Mouse (Mus musculus) lung, postnatal 0 days (tissue): Measurements from ENCODE around the gene Ednra. TPM values are rescaled to one million over a fixed set of nuclear protein-coding genes. Genes with fewer than 3 reads are reported as not detected.

ENCODE experiments used
- ATAC-seq: fragments of 200-750 bp; cut with Nextera tagmentation; 2 replicates; pipeline ENCODE4 v1.8.0; 2017; ENCODE audit warnings: moderate library complexity
- DNase-seq: peaks from one replicate; pipeline ENCODE4 v3.0.0-alpha.2; 2016; ENCODE audit warnings: low spot score
- H3K27ac ChIP-seq: fragments of 300-500 bp; sonication (generic); 2 replicates; pipeline ENCODE4 v1.5.1; 2014; ENCODE audit warnings: antibody characterized with exemption, mild to moderate bottlenecking, low read length, mixed read lengths
- H3K27me3 ChIP-seq: fragments of 300-500 bp; sonication (generic); replicated peaks from 2 replicates; pipeline ENCODE4 v1.6.1; 2014; ENCODE audit warnings: low read length, mixed read lengths; ENCODE audit not compliant: insufficient read depth
- H3K36me3 ChIP-seq: fragments of 300-500 bp; sonication (generic); 2 replicates; pipeline ENCODE4 v1.6.1; 2014; ENCODE audit warnings: low read length, mixed read lengths; ENCODE audit not compliant: insufficient read depth
- H3K4me1 ChIP-seq: fragments of 300-500 bp; sonication (generic); 2 replicates; pipeline ENCODE4 v1.6.1; 2014; ENCODE audit warnings: antibody characterized with exemption, low read depth, low read length, mixed read lengths; ENCODE audit not compliant: insufficient read depth
- H3K4me2 ChIP-seq: fragments of 300-500 bp; sonication (generic); replicated peaks from 2 replicates; pipeline ENCODE4 v1.6.1; 2014; ENCODE audit warnings: low read depth, mild to moderate bottlenecking, low read length, moderate library complexity, mixed read lengths
- H3K4me3 ChIP-seq: fragments of 300-500 bp; sonication (generic); 2 replicates; pipeline ENCODE4 v1.5.1; 2014; ENCODE audit warnings: low read depth, low read length
- H3K9ac ChIP-seq: fragments of 300-500 bp; sonication (generic); replicated peaks from 2 replicates; pipeline ENCODE4 v1.6.1; 2014; ENCODE audit warnings: low read depth, mild to moderate bottlenecking
- H3K9me3 ChIP-seq: fragments of 300-500 bp; sonication (generic); 2 replicates; pipeline ENCODE4 v1.6.1; 2016; ENCODE audit warnings: low read length, mixed read lengths
- CTCF ChIP-seq: IDR thresholded peaks from 2 replicates; pipeline ENCODE4 v1.5.1; 2016; ENCODE audit warnings: antibody characterized with exemption, mild to moderate bottlenecking
- EP300 ChIP-seq: IDR thresholded peaks from 2 replicates; pipeline ENCODE4 v1.6.1; 2016; ENCODE audit warnings: antibody characterized with exemption, mild to moderate bottlenecking, control low read depth
- WGBS: fragments of 180-500 bp; shearing (Covaris S2); extraction: QIAGEN DNeasy Blood & Tissue Kit; methylation state at CpG from one replicate; pipeline ENCODE4 v1.1.7; 2014; 5-methylcytosine and 5-hydroxymethylcytosine counted together
- polyA plus RNA-seq: library from polyadenylated mRNA; unstranded; fragments of >200 nt; fragmentation: Nextera tagmentation; extraction: Ambion mirVana; gene quantifications from 2 replicates; pipeline ENCODE4 v1.2.1, GENCODE M21; 2015

Gene Ednra
- polyA plus RNA-seq, 1 experiment from 2014 or later, result 57.6 TPM

DNA sequence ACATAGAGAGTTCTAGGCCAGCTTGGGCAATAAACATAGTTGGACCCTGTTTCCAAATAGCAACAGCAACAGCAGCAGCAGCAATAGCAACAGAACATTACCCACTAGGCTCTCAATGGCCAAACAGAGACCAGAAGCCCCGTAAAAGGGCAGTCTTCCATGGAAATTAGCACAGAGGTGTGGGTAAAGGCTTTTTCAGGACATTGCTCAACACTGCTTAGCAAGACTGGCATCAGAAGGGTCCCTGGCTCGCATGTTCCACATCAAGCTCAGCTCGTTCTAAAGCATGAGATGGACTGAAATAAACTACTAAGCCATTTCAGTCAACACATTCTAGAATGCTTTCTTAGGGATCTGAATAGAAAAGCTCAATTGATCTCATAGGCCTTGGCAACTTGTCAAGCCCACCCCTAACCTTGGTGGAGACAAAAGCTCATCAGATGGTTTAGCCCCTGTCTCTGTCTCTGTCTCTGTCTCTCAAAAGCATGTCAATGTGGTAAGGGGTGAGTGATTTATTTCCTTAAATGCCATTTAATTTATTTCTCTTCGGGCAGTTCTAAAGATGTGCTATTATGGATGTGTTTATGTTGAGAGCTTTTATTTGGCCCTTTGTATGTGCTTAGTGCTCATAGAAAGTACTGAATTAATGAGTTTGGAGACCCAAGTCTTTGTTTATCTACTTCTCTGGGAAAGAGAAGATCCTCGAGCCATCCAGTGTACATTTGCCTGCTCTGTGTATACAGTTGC lies 84.0 kb downstream of the Ednra start:
- Histone ChIP-seq H3K27ac (peak overlapping the region; percentile 62; the same call in 1 of the 2 replicates), H3K9me3 (no peaks in the 10 kb centered on the region), H3K4me1 (no peaks in the 10 kb centered on the region), H3K27me3 (no peaks in the 10 kb centered on the region), H3K4me3 (no peak overlapping the region), H3K36me3 (no peaks in the 10 kb centered on the region), H3K4me2 (no peak overlapping the region), H3K9ac (no peak overlapping the region)
- TF ChIP-seq EP300 (no peak), CTCF (no peak)
- peak; percentile 90 for ATAC-seq
- 47% methylated on average over 5 of the region's 5 CpGs for WGBS
- peak; percentile 83 for DNase-seq

- WGBS, result 80% methylated on average over 3 of the region's 3 CpGs
- TF ChIP-seq CTCF (no peak), EP300 (no peak)
Observed at GRCm38 (mm10) chr8:77637593-77637992, 86.7 kb downstream of the Ednra start.

GRCm38 (mm10) chr8:77634035-77634434 lies 90.2 kb downstream of the Ednra start:
- WGBS, result 57% methylated on average over 5 of the region's 5 CpGs

More at GRCm38 (mm10) chr8:77637593-77637992, 86.7 kb downstream of the Ednra start:
- Histone ChIP-seq H3K36me3 (no peaks in the 10 kb centered on the region), H3K9me3 (no peaks in the 10 kb centered on the region), H3K27me3 (no peaks in the 10 kb centered on the region), H3K4me1 (no peaks in the 10 kb centered on the region; the same call in 1 of the 2 replicates), H3K9ac (no peak overlapping the region), H3K4me3 (no peak overlapping the region), H3K4me2 (no peak overlapping the region), H3K27ac (no peak overlapping the region)
- ATAC-seq, result no peak
- no peak for DNase-seq

GRCm38 (mm10) chr8:77633211-77633610 lies 91.1 kb downstream of the Ednra start:
- DNase-seq, result peak; percentile 41
- H3K4me3 ChIP-seq, result no peak overlapping the region
- H3K27ac ChIP-seq, result no peak overlapping the region
- no peaks in the 10 kb centered on the region for H3K9me3 ChIP-seq
- no peak overlapping the region for H3K9ac ChIP-seq
- no peak for ATAC-seq
- TF ChIP-seq EP300, result no peak
- no peak for TF ChIP-seq CTCF
- no peak overlapping the region for H3K4me2 ChIP-seq
- WGBS, result 56% methylated on average over 2 of the region's 2 CpGs
- no peaks in the 10 kb centered on the region for H3K36me3 ChIP-seq
- no peaks in the 10 kb centered on the region; the same call in 1 of the 2 replicates for H3K4me1 ChIP-seq
- H3K27me3 ChIP-seq, result no peaks in the 10 kb centered on the region

More at GRCm38 (mm10) chr8:77634035-77634434, 90.2 kb downstream of the Ednra start:
- no peak for TF ChIP-seq EP300
- TF ChIP-seq CTCF, result no peak
- no peak overlapping the region for H3K4me3 ChIP-seq
- no peaks in the 10 kb centered on the region for H3K9me3 ChIP-seq
- ATAC-seq (no peak), DNase-seq (no peak)
- no peaks in the 10 kb centered on the region for H3K27me3 ChIP-seq
- no peaks in the 10 kb centered on the region for H3K36me3 ChIP-seq
- H3K4me2 ChIP-seq, result no peak overlapping the region
- H3K4me1 ChIP-seq, result no peaks in the 10 kb centered on the region; the same call in 1 of the 2 replicates
- H3K9ac ChIP-seq, result no peak overlapping the region
- no peak overlapping the region for H3K27ac ChIP-seq

GRCm38 (mm10) chr8:77630691-77631090 lies 93.6 kb downstream of the Ednra start:
- Histone ChIP-seq H3K9ac (no peak overlapping the region), H3K36me3 (no peaks in the 10 kb centered on the region), H3K4me3 (no peak overlapping the region), H3K4me1 (no peaks in the 10 kb centered on the region; the same call in 1 of the 2 replicates), H3K27me3 (no peaks in the 10 kb centered on the region), H3K27ac (no peak overlapping the region), H3K4me2 (no peak overlapping the region), H3K9me3 (no peaks in the 10 kb centered on the region)
- WGBS, result 34% methylated on average over 3 of the region's 3 CpGs
- ATAC-seq (peak; percentile 14; the same call in 1 of the 2 replicates), DNase-seq (peak; percentile 36)
- no peak for TF ChIP-seq CTCF
- no peak for TF ChIP-seq EP300

- Histone ChIP-seq H3K4me2 (no peak overlapping the region), H3K36me3 (no peaks in the 10 kb centered on the region), H3K9ac (no peak overlapping the region), H3K4me3 (no peak overlapping the region), H3K4me1 (no peaks in the 10 kb centered on the region; the same call in 1 of the 2 replicates), H3K27ac (no peak overlapping the region), H3K9me3 (no peaks in the 10 kb centered on the region), H3K27me3 (no peaks in the 10 kb centered on the region)
- TF ChIP-seq CTCF (peak; percentile 99), EP300 (no peak)
- DNase-seq (peak; percentile 90), ATAC-seq (peak; percentile 78)
- WGBS, result 17% methylated on average over 15 of the region's 15 CpGs
Observed at GRCm38 (mm10) chr8:77629858-77630537, 94.3 kb downstream of the Ednra start.
